Mouse (Mus musculus) MEL (cell line): ENCODE measurements at regions not wholly inside any gene's neighbourhood (a gene's known extent, or its start where the extent isn't known, plus 50 kb on each side); places are given as distances from the start of the nearest gene placed in this dataset.

ENCODE experiments used
- DNase-seq: peaks from one replicate; pipeline ENCODE4 v3.0.0; 2011; ENCODE audit warnings: low read depth, low spot score
- H3K27ac ChIP-seq: 2 replicates; pipeline ENCODE4 v1.5.1; 2012; ENCODE audit warnings: low read depth, mild to moderate bottlenecking, control low read depth, low read length, moderate library complexity; ENCODE audit not compliant: control insufficient read depth
- H3K27me3 ChIP-seq, 2 experiments: fragments of 150-350 bp in 1 of 2; sonication (generic) in 1 of 2; 2 replicates each; pipeline ENCODE4 v1.6.1; 2012; ENCODE audit warnings: low read length in 2 of 2, mild to moderate bottlenecking in 2 of 2, improper control_type of control experiment in 1 of 2, moderate library complexity in 1 of 2; ENCODE audit not compliant: insufficient read depth in 2 of 2, control insufficient read depth in 1 of 2
- H3K36me3 ChIP-seq, 2 experiments: 2 replicates each; pipeline ENCODE4 v1.6.1; 2012 to 2014; ENCODE audit warnings: low read length in 2 of 2, improper control_type of control experiment in 1 of 2, inconsistent platforms in 1 of 2, mild to moderate bottlenecking in 1 of 2; ENCODE audit not compliant: insufficient read depth in 2 of 2, control insufficient read depth in 1 of 2
- H3K4me1 ChIP-seq, 2 experiments: fragments of 150-350 bp in 1 of 2; sonication (generic) in 1 of 2; 2 replicates each; pipeline ENCODE4 v1.6.1; 2012; ENCODE audit warnings: low read length in 2 of 2, improper control_type of control experiment in 1 of 2, mild to moderate bottlenecking in 1 of 2; ENCODE audit not compliant: insufficient read depth in 2 of 2, control insufficient read depth in 1 of 2
- H3K4me3 ChIP-seq, 2 experiments: fragments of 150-350 bp in 1 of 2; sonication (generic) in 1 of 2; 2 replicates each; pipeline ENCODE4 v1.5.1; 2012; ENCODE audit warnings: low read depth in 2 of 2, low read length in 2 of 2, mild to moderate bottlenecking in 2 of 2, moderate library complexity in 2 of 2, control low read depth in 1 of 2, improper control_type of control experiment in 1 of 2; ENCODE audit not compliant: control insufficient read depth in 1 of 2, insufficient read depth in 1 of 2
- H3K79me2 ChIP-seq: 2 replicates; pipeline ENCODE4 v1.6.1; 2012; ENCODE audit warnings: mild to moderate bottlenecking, low read length, moderate library complexity; ENCODE audit not compliant: control insufficient read depth, poor library complexity, insufficient read depth
- H3K9ac ChIP-seq: 2 replicates; pipeline ENCODE4 v1.6.1; 2012; ENCODE audit warnings: low read depth, mild to moderate bottlenecking, control low read depth, low read length, moderate library complexity; ENCODE audit not compliant: control insufficient read depth, poor library complexity, severe bottlenecking
- H3K9me3 ChIP-seq: fragments of 150-350 bp; sonication (generic); replicated peaks from 2 replicates; pipeline ENCODE4 v1.6.1; 2012; ENCODE audit warnings: mild to moderate bottlenecking, low read length, improper control_type of control experiment, moderate library complexity; ENCODE audit not compliant: insufficient read depth
- CHD1 ChIP-seq: IDR thresholded peaks from 2 replicates; pipeline ENCODE4 v1.6.1; 2012; ENCODE audit warnings: low read depth, mild to moderate bottlenecking, inconsistent platforms, low read length, improper control_type of control experiment
- CTCF ChIP-seq, 3 experiments: IDR thresholded peaks in 2 of 3; conservative IDR thresholded peaks in 1 of 3; 2 replicates each; pipeline ENCODE4 v1.5.1; 2011 to 2012; ENCODE audit warnings: low read length in 3 of 3, low read depth in 2 of 3, mild to moderate bottlenecking in 2 of 3, improper control_type of control experiment in 1 of 3, inconsistent platforms in 1 of 3, mixed read lengths in 1 of 3, moderate library complexity in 1 of 3; ENCODE audit not compliant: control insufficient read depth in 1 of 3, insufficient read depth in 1 of 3, poor library complexity in 1 of 3, severe bottlenecking in 1 of 3
- ELF1 ChIP-seq: IDR thresholded peaks from 2 replicates; pipeline ENCODE4 v1.6.1; 2014; ENCODE audit warnings: low read depth, mild to moderate bottlenecking, inconsistent platforms, low read length, improper control_type of control experiment, moderate library complexity
- EP300 ChIP-seq, 2 experiments: IDR thresholded peaks; 2 replicates each; pipeline ENCODE4 v1.6.1; 2011; ENCODE audit warnings: improper control_type of control experiment in 2 of 2, low read length in 2 of 2, low read depth in 1 of 2, mild to moderate bottlenecking in 1 of 2
- GABPA ChIP-seq: IDR thresholded peaks from 2 replicates; pipeline ENCODE4 v1.6.1; 2012; ENCODE audit warnings: low read depth, mild to moderate bottlenecking, inconsistent platforms, low read length, improper control_type of control experiment, moderate library complexity
- GATA1 ChIP-seq: IDR thresholded peaks from 2 replicates; pipeline ENCODE4 v1.6.1; 2011; ENCODE audit warnings: low read depth, low read length, improper control_type of control experiment
- HCFC1 ChIP-seq: IDR thresholded peaks from 2 replicates; pipeline ENCODE4 v1.6.1; 2012; ENCODE audit warnings: low read depth, mild to moderate bottlenecking, inconsistent platforms, low read length, improper control_type of control experiment, moderate library complexity
- KAT2A ChIP-seq: conservative IDR thresholded peaks from 2 replicates; pipeline ENCODE4 v1.6.1; 2012; ENCODE audit warnings: low read depth, low read length, improper control_type of control experiment, inconsistent platforms
- MAFK ChIP-seq: IDR thresholded peaks from 2 replicates; pipeline ENCODE4 v1.6.1; 2011; ENCODE audit warnings: low read depth, mild to moderate bottlenecking, low read length, improper control_type of control experiment, borderline replicate concordance
- MAX ChIP-seq: IDR thresholded peaks from 2 replicates; pipeline ENCODE4 v1.6.1; 2011; ENCODE audit warnings: low read length, improper control_type of control experiment
- MAZ ChIP-seq: IDR thresholded peaks from 2 replicates; pipeline ENCODE4 v1.6.1; 2012; ENCODE audit warnings: low read depth, mild to moderate bottlenecking, inconsistent platforms, low read length, improper control_type of control experiment
- MXI1 ChIP-seq: IDR thresholded peaks from 2 replicates; pipeline ENCODE4 v1.6.1; 2011; ENCODE audit warnings: mild to moderate bottlenecking, low read depth, low read length, improper control_type of control experiment
- MYC ChIP-seq: IDR thresholded peaks from 2 replicates; pipeline ENCODE4 v1.6.1; 2011; ENCODE audit warnings: low read depth, mild to moderate bottlenecking, low read length, improper control_type of control experiment, moderate library complexity
- NRF1 ChIP-seq: IDR thresholded peaks from 2 replicates; pipeline ENCODE4 v1.6.1; 2014; ENCODE audit warnings: low read depth, mild to moderate bottlenecking, inconsistent platforms, low read length, improper control_type of control experiment, moderate library complexity; ENCODE audit not compliant: poor library complexity, insufficient read depth, severe bottlenecking
- POLR2A ChIP-seq, 2 experiments: IDR thresholded peaks; 2 replicates each; pipeline ENCODE4 v1.6.1; 2011 to 2012; ENCODE audit warnings: low read length in 2 of 2, mild to moderate bottlenecking in 2 of 2, control low read depth in 1 of 2, improper control_type of control experiment in 1 of 2, low read depth in 1 of 2, moderate library complexity in 1 of 2; ENCODE audit not compliant: control insufficient read depth in 1 of 2, insufficient read depth in 1 of 2, poor library complexity in 1 of 2
- POLR2AphosphoS2 ChIP-seq: IDR thresholded peaks from 2 replicates; pipeline ENCODE4 v1.6.1; 2011; ENCODE audit warnings: low read length, improper control_type of control experiment
- RCOR1 ChIP-seq: IDR thresholded peaks from 2 replicates; pipeline ENCODE4 v1.6.1; 2012; ENCODE audit warnings: low read depth, mild to moderate bottlenecking, inconsistent platforms, low read length, improper control_type of control experiment
- SIN3A ChIP-seq: IDR thresholded peaks from 2 replicates; pipeline ENCODE4 v1.6.1; 2012; ENCODE audit warnings: low read length, improper control_type of control experiment, inconsistent platforms
- SMC3 ChIP-seq: IDR thresholded peaks from 2 replicates; pipeline ENCODE4 v1.6.1; 2011; ENCODE audit warnings: low read depth, low read length, improper control_type of control experiment
- TAL1 ChIP-seq: IDR thresholded peaks from 2 replicates; pipeline ENCODE4 v1.6.1; 2012; ENCODE audit warnings: mild to moderate bottlenecking, inconsistent platforms, low read length, moderate library complexity, mixed read lengths
- TBP ChIP-seq: IDR thresholded peaks from 2 replicates; pipeline ENCODE4 v1.8.0; 2011; ENCODE audit warnings: low read depth, low read length, improper control_type of control experiment
- TCF12 ChIP-seq: IDR thresholded peaks from 2 replicates; pipeline ENCODE4 v1.6.1; 2014; ENCODE audit warnings: low read depth, mild to moderate bottlenecking, inconsistent platforms, low read length, improper control_type of control experiment, moderate library complexity
- USF1 ChIP-seq: IDR thresholded peaks from 2 replicates; pipeline ENCODE4 v1.6.1; 2014; ENCODE audit warnings: low read depth, mild to moderate bottlenecking, inconsistent platforms, low read length, improper control_type of control experiment, moderate library complexity
- USF2 ChIP-seq, 2 experiments: IDR thresholded peaks; 2 replicates each; pipeline ENCODE4 v1.6.1; 2011 to 2012; ENCODE audit warnings: improper control_type of control experiment in 2 of 2, low read length in 2 of 2, borderline replicate concordance in 1 of 2, inconsistent platforms in 1 of 2, low read depth in 1 of 2, mild to moderate bottlenecking in 1 of 2; ENCODE audit not compliant: insufficient read depth in 1 of 2
- ZKSCAN1 ChIP-seq: IDR thresholded peaks from 2 replicates; pipeline ENCODE4 v1.6.1; 2012; ENCODE audit warnings: low read depth, mild to moderate bottlenecking, inconsistent platforms, low read length, improper control_type of control experiment, moderate library complexity
- ZMIZ1 ChIP-seq: IDR thresholded peaks from 2 replicates; pipeline ENCODE4 v1.6.1; 2012; ENCODE audit warnings: low read depth, mild to moderate bottlenecking, inconsistent platforms, low read length, improper control_type of control experiment, moderate library complexity

GRCm38 (mm10) chr16:24056123-24056884 lies 67.7 kb upstream of the Bcl6 start (continued):
- TF ChIP-seq USF2 (IDR thresholded peaks at IDR 0.05; ENCODE audit: borderline replicate concordance in 1 of 2, insufficient read depth in 1 of 2, low read depth in 1 of 2, low read length in 2 of 2), result no peak

- H3K9ac ChIP-seq, result no peak overlapping the region
- no peaks in the 10 kb centered on the region for H3K9me3 ChIP-seq
- H3K79me2 ChIP-seq, result no peaks in the 10 kb centered on the region
- no peaks in the 10 kb centered on the region for H3K36me3 ChIP-seq
- no peaks in the 10 kb centered on the region for H3K27me3 ChIP-seq
- H3K27ac ChIP-seq, result no peak overlapping the region
- no peak overlapping the region for H3K4me3 ChIP-seq
- no peaks in the 10 kb centered on the region for H3K4me1 ChIP-seq
- no peak for TF ChIP-seq MAX
- TF ChIP-seq RCOR1, result no peak
- no peak for TF ChIP-seq EP300 (IDR thresholded peaks at IDR 0.05; ENCODE audit: low read depth in 1 of 2, low read length in 2 of 2)
- no peak for TF ChIP-seq POLR2A (IDR thresholded peaks at IDR 0.05; ENCODE audit: control insufficient read depth in 1 of 2, insufficient read depth in 1 of 2, low read depth in 1 of 2, low read length in 2 of 2, poor library complexity in 1 of 2)
- no peak for TF ChIP-seq SIN3A
- no peak for TF ChIP-seq KAT2A
- TF ChIP-seq CHD1, result no peak
- TF ChIP-seq TAL1, result no peak
- no peak for TF ChIP-seq HCFC1
- TF ChIP-seq MYC, result no peak
- TF ChIP-seq TBP, result no peak
- no peak for TF ChIP-seq GATA1
- no peak for TF ChIP-seq TCF12
- no peak for TF ChIP-seq CTCF (IDR thresholded peaks at IDR 0.05 in 2 of 3, conservative IDR thresholded peaks at IDR 0.05 in 1 of 3; ENCODE audit: control insufficient read depth in 1 of 3, insufficient read depth in 1 of 3, low read depth in 2 of 3, low read length in 3 of 3, poor library complexity in 1 of 3, severe bottlenecking in 1 of 3)
- TF ChIP-seq ZMIZ1, result no peak
- DNase-seq, result no peak
Measured at GRCm38 (mm10) chr16:24054293-24054692, 65.6 kb upstream of the Bcl6 start.

- no peaks in the 10 kb centered on the region for H3K27me3 ChIP-seq
- no peak overlapping the region for H3K27ac ChIP-seq
- no peak overlapping the region for H3K4me3 ChIP-seq
- TF ChIP-seq ELF1, result no peak
- TF ChIP-seq GATA1, result no peak
- TF ChIP-seq GABPA, result no peak
- no peak for TF ChIP-seq SMC3
- TF ChIP-seq USF1, result no peak
- TF ChIP-seq TBP, result no peak
- no peak for TF ChIP-seq ZKSCAN1
- no peak for TF ChIP-seq TAL1
- TF ChIP-seq KAT2A, result no peak
- TF ChIP-seq MXI1, result no peak
- no peak for TF ChIP-seq ZMIZ1
- no peak for TF ChIP-seq MAFK
- no peak for TF ChIP-seq POLR2AphosphoS2
- TF ChIP-seq CHD1, result no peak
- TF ChIP-seq NRF1, result no peak
- TF ChIP-seq MAZ, result no peak
- TF ChIP-seq SIN3A, result no peak
- TF ChIP-seq MYC, result no peak
- TF ChIP-seq RCOR1, result no peak
- DNase-seq, result no peak
- no peaks in the 10 kb centered on the region for H3K4me1 ChIP-seq
- H3K36me3 ChIP-seq, result no peaks in the 10 kb centered on the region
- H3K79me2 ChIP-seq, result no peaks in the 10 kb centered on the region
- no peaks in the 10 kb centered on the region for H3K9me3 ChIP-seq
- H3K9ac ChIP-seq, result no peak overlapping the region
Measured at GRCm38 (mm10) chr16:24053403-24053802, 64.8 kb upstream of the Bcl6 start.
